Mouse (Mus musculus) neural tube, embryonic 12.5 days (tissue): ENCODE data around the gene Comt. TPM values are rescaled to one million over a fixed set of nuclear protein-coding genes. Genes with fewer than 3 reads are reported as not detected.

Source experiments
- ATAC-seq: fragments of 200-750 bp; cut with Nextera tagmentation; 2 replicates; pipeline ENCODE4 v1.8.0; 2017; ENCODE audit warnings: low read depth, mild to moderate bottlenecking, moderate TSS enrichment, moderate library complexity; ENCODE audit not compliant: low FRiP score
- H3K27ac ChIP-seq: fragments of 300-500 bp; sonication (generic); 2 replicates; pipeline ENCODE4 v1.5.1; 2016
- H3K27me3 ChIP-seq: fragments of 300-500 bp; sonication (generic); replicated peaks from 2 replicates; pipeline ENCODE4 v1.6.1; 2016; ENCODE audit warnings: mild to moderate bottlenecking
- H3K36me3 ChIP-seq: fragments of 300-500 bp; sonication (generic); 2 replicates; pipeline ENCODE4 v1.6.1; 2016; ENCODE audit warnings: mild to moderate bottlenecking
- H3K4me1 ChIP-seq: fragments of 300-500 bp; sonication (generic); 2 replicates; pipeline ENCODE4 v1.6.1; 2016
- H3K4me2 ChIP-seq: fragments of 300-500 bp; sonication (generic); replicated peaks from 2 replicates; pipeline ENCODE4 v1.6.1; 2016; ENCODE audit warnings: mild to moderate bottlenecking
- H3K4me3 ChIP-seq: fragments of 300-500 bp; sonication (generic); 2 replicates; pipeline ENCODE4 v1.5.1; 2016
- H3K9ac ChIP-seq: fragments of 300-500 bp; sonication (generic); 2 replicates; pipeline ENCODE4 v1.6.1; 2016; ENCODE audit warnings: mild to moderate bottlenecking
- H3K9me3 ChIP-seq: fragments of 300-500 bp; sonication (generic); 2 replicates; pipeline ENCODE4 v1.6.1; 2016; ENCODE audit warnings: mild to moderate bottlenecking
- WGBS: fragments of 180-500 bp; shearing (Covaris S2); methylation state at CpG from one replicate; pipeline ENCODE4 v1.1.7; 2016; 5-methylcytosine and 5-hydroxymethylcytosine counted together
- polyA plus RNA-seq: library from polyadenylated mRNA; unstranded; fragments of >200 nt; fragmentation: Nextera tagmentation; extraction: Ambion mirVana; gene quantifications from 2 replicates; pipeline ENCODE4 v1.2.1, GENCODE M21; 2016

Gene Comt
- polyA plus RNA-seq, 1 experiment from 2014 or later = 68.6 TPM

DNA sequence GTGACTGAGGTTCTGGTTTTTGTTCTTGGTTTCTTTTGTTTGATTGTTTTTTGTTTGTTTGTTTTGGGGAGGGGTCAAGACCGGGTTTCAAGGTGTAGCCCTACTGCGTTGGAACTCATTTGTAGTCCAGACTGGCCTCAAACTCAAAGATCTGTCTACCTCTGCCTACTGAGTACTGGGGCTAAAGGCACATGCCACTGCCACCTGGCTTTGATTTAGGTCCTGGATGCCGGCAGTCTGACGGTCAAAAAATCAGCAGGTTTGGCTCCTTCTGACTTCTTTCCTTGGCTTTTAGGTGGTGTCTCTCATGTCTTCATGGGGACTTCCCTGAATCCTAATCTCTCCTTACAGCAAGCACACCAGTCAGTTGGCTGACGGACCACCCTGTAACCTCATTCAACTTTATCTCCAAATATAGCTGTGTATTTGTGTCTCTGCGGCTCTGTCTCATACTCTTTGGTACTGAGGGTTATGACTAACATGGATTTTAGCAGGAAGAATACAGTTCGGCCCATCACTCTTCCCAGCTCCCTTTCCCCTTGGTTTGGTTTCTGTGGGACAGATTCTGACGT lies 4.1 kb upstream of the Comt start:
- Histone ChIP-seq H3K27me3 (no peaks in the 10 kb centered on the region), H3K4me2 (no peak overlapping the region), H3K36me3 (peaks cover 4% of the 10 kb centered on the region; the same call in 1 of the 2 replicates), H3K4me1 (peaks cover 9% of the 10 kb centered on the region), H3K9me3 (peaks cover 4% of the 10 kb centered on the region; the same call in 1 of the 2 replicates), H3K4me3 (no peak overlapping the region), H3K9ac (no peak overlapping the region), H3K27ac (no peak overlapping the region)
- WGBS = 88% methylated on average over 8 of the region's 8 CpGs
- ATAC-seq = no peak

DNA sequence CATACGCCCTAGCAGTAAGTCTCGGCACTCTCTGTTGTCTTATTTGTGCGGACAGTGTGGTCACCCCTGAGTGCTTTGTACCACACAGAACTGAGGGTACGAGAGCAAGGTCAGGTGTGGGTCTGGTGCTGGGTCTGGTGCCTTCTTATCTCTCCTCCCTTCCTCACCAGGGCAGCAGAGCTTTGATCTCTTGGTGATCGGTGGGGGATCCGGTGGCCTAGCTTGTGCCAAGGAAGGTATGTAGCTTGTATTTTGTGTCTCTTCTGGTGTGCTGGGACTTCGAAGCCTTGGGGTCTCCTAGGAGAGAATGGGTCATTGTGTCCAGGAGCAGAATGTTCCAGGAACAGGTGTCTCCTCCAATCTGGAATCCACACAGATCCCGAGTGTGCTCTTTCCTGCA lies 3.0 kb upstream of the Comt start:
- Histone ChIP-seq H3K27me3 (no peaks in the 10 kb centered on the region), H3K4me3 (no peak overlapping the region), H3K4me2 (no peak overlapping the region), H3K36me3 (no peaks in the 10 kb centered on the region), H3K9me3 (no peaks in the 10 kb centered on the region; the same call in 1 of the 2 replicates), H3K9ac (no peak overlapping the region), H3K27ac (no peak overlapping the region), H3K4me1 (peaks cover 17% of the 10 kb centered on the region)
- 89% methylated on average over 8 of the region's 8 CpGs for WGBS
- no peak for ATAC-seq

- no peak overlapping the region for H3K27ac ChIP-seq
- no peaks in the 10 kb centered on the region for H3K9me3 ChIP-seq
- H3K9ac ChIP-seq = no peak overlapping the region
- H3K27me3 ChIP-seq = no peaks in the 10 kb centered on the region
- no peak overlapping the region for H3K4me3 ChIP-seq
- peaks cover 22% of the 10 kb centered on the region for H3K4me1 ChIP-seq
- H3K36me3 ChIP-seq = no peaks in the 10 kb centered on the region
- 86% methylated on average over 7 of the region's 7 CpGs for WGBS
- no peak for ATAC-seq
- H3K4me2 ChIP-seq = no peak overlapping the region
Measured at GRCm38 (mm10) chr16:18428516-18429042, 1.9 kb upstream of the Comt start.

- ATAC-seq = no peak
- Histone ChIP-seq H3K27me3 (no peaks in the 10 kb centered on the region), H3K27ac (no peak overlapping the region), H3K36me3 (peaks cover 4% of the 10 kb centered on the region; the same call in 1 of the 2 replicates), H3K4me3 (no peak overlapping the region), H3K9ac (no peak overlapping the region), H3K4me2 (no peak overlapping the region), H3K4me1 (peaks cover 22% of the 10 kb centered on the region), H3K9me3 (no peaks in the 10 kb centered on the region)
- 86% methylated on average over 5 of the region's 5 CpGs for WGBS
Measured at GRCm38 (mm10) chr16:18428011-18428515, 1.4 kb upstream of the Comt start.

DNA sequence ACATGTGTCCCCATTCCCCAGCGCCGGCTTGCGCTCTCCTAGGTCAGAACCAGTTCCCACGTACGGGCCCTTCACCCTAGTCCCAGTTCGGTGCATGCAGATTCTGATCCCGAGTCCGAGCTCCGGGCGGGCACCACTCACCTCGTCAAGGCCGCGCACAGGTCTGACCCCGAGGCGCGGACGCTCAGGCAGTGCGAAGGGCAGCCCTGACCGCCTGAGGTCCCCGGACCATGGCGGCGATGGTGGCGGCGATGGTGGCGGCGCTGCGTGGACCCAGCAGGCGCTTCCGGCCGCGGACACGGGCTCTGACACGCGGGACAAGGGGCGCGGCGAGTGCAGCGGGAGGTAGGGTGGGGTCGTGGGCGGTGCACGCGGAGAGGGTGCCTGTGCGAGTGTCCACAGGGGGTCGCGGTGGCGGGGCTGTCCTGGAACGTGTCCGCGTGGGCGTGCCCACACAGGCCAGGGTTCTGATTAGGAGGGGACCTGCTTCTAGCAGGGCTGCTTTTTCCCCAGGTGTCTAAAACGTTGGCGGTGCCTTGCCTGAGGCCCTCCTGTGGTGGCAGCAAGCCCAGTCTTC lies 349 bp downstream of the Comt start, which contains the start of gene Txnrd2:
Txnrd2 (plus strand) TSS at position 170 of the 577 bp plus-strand sequence.
- Histone ChIP-seq H3K27ac (no peak within 1 kb of the TSS), H3K4me3 (peak within 1 kb of the TSS; percentile 77), H3K9me3 (no peaks in the 10 kb centered on the region), H3K36me3 (peaks cover 11% of the 10 kb centered on the region), H3K27me3 (no peaks in the 10 kb centered on the region), H3K4me1 (peaks cover 22% of the 10 kb centered on the region), H3K9ac (peak within 1 kb of the TSS; percentile 80), H3K4me2 (peak within 1 kb of the TSS; percentile 83)
- under 1% methylated on average over 52 of the region's 52 CpGs for WGBS
- ATAC-seq = peak; percentile 81

DNA sequence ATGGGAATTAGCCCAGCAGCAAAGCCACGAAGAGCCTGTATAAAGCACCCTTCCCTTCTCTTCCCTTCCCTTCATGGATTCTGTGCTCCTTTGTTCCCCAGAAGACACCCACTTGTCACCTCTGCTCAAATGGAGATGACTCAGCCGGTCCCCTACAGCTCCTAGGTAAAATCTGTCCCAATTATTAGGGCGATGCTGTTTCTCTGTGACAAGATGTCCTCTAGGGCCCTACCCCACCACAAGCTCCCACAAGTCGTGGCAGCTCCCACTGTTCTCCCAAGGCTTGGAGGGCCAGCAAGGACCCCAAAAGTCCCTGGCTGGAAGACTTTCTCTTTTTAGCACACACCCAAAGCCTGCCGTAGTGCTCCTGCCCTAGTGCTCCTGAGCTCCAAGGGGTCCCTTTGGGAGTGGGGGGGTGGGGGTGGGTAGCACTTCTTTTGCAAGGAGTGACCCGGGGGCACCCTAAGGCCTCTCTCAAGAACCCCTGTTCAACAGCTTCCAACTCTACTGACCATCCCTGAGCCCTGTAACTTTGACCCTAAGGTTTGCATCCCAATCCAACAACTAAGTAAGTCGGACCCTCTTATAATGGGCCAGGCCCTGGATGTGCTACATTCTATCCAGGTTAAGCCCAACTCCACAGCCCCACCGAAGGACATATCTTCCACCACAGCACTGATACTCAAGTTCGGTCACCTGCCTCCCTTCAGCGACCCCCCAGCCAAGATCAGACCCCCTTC lies 1.0 kb downstream of the Comt start:
- peak; percentile 46 for ATAC-seq
- Histone ChIP-seq H3K4me3 (peak overlapping the region; percentile 77), H3K4me2 (peak overlapping the region; percentile 83), H3K9me3 (no peaks in the 10 kb centered on the region), H3K27me3 (no peaks in the 10 kb centered on the region), H3K9ac (peak overlapping the region; percentile 80), H3K4me1 (peaks cover 22% of the 10 kb centered on the region), H3K36me3 (peaks cover 11% of the 10 kb centered on the region), H3K27ac (no peak overlapping the region)
- WGBS = 23% methylated on average over 10 of the region's 10 CpGs

- no peaks in the 10 kb centered on the region for H3K9me3 ChIP-seq
- H3K27me3 ChIP-seq = no peaks in the 10 kb centered on the region
- 0 out of 2 replicates have a peak overlapping the region, but pooled peaks have one; percentile 8 for H3K9ac ChIP-seq
- no peak overlapping the region for H3K4me3 ChIP-seq
- WGBS = 79% methylated on average over 11 of the region's 11 CpGs
- H3K36me3 ChIP-seq = peaks cover 11% of the 10 kb centered on the region
- no peak for ATAC-seq
- H3K4me2 ChIP-seq = peak overlapping the region; percentile 83
- peaks cover 22% of the 10 kb centered on the region for H3K4me1 ChIP-seq
- H3K27ac ChIP-seq = no peak overlapping the region
Measured at GRCm38 (mm10) chr16:18424364-18425045, 2.1 kb downstream of the Comt start.

- Histone ChIP-seq H3K27me3 (no peaks in the 10 kb centered on the region), H3K27ac (no peak overlapping the region), H3K4me2 (no peak overlapping the region), H3K9ac (no peak overlapping the region), H3K4me1 (peaks cover 22% of the 10 kb centered on the region), H3K4me3 (no peak overlapping the region), H3K36me3 (peaks cover 11% of the 10 kb centered on the region), H3K9me3 (no peaks in the 10 kb centered on the region)
- ATAC-seq = no peak
- WGBS = 89% methylated on average over 5 of the region's 5 CpGs
Measured at GRCm38 (mm10) chr16:18423915-18424265, 2.8 kb downstream of the Comt start.

DNA sequence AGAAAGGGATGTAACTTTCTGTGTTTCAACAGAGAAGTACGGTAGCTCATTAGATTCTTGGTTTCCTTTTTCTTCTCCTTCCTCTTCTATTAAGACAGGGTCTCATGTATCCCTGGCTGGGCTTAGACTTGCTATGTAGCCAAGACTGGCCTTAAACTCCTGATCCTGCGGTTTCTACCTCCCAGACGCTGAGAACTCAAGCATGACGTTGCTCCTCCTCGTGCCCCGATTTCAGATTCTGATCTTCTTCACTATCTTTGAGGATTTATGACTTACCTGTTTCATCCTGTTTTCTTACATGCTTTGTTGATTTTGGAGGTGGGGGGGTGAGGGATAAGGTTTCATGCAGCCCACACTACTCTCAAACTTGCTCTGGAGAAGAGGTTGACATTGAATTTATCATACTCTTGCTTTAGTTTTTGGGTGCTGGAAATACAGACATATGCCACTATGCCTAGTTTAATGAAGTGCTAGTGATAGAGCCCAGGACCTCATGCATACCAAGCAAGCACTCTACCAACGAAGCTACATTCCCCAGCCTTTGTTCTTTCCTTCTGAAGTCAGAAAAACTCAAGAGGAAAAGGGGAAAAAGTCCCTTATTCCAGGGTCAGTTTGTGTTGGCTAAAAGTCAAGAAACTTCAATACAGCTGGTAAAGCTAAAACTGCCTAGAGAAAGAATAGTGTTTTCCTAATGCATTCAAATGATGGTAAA lies 3.3 kb downstream of the Comt start:
- H3K36me3 ChIP-seq = peaks cover 12% of the 10 kb centered on the region
- H3K4me1 ChIP-seq = peaks cover 22% of the 10 kb centered on the region
- ATAC-seq = no peak
- H3K9ac ChIP-seq = no peak overlapping the region
- no peak overlapping the region for H3K4me3 ChIP-seq
- H3K4me2 ChIP-seq = no peak overlapping the region
- no peaks in the 10 kb centered on the region for H3K9me3 ChIP-seq
- WGBS = 90% methylated on average over 7 of the region's 7 CpGs
- H3K27ac ChIP-seq = no peak overlapping the region
- no peaks in the 10 kb centered on the region for H3K27me3 ChIP-seq

DNA sequence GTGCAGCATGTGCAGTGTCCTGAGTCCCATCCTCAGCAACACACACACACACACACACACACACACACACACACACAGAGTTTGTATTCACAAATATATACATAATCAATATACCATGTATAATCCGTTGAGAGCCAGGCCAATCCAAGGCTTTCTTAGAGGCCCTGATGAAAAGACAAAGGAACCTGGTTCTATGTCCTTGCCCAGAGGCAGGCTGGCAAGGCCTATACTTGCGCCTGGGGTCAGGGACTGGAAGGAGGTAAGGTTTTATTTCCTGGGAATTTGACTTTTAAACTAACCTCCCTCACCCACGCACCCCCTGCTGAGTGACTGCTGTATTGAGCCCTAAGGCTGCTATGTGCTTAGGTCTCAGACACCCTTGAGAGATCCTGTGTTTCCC lies 6.1 kb downstream of the Comt start:
- 76% methylated on average over 3 of the region's 3 CpGs for WGBS
- H3K36me3 ChIP-seq = peaks cover 17% of the 10 kb centered on the region
- no peaks in the 10 kb centered on the region for H3K9me3 ChIP-seq
- no peak overlapping the region for H3K4me2 ChIP-seq
- no peak overlapping the region for H3K4me3 ChIP-seq
- H3K9ac ChIP-seq = no peak overlapping the region
- peaks cover 22% of the 10 kb centered on the region for H3K4me1 ChIP-seq
- no peak for ATAC-seq
- no peak overlapping the region for H3K27ac ChIP-seq
- H3K27me3 ChIP-seq = no peaks in the 10 kb centered on the region

- Histone ChIP-seq H3K9me3 (no peaks in the 10 kb centered on the region), H3K27ac (no peak overlapping the region), H3K27me3 (no peaks in the 10 kb centered on the region), H3K4me3 (no peak overlapping the region), H3K36me3 (peaks cover 17% of the 10 kb centered on the region), H3K4me1 (peaks cover 15% of the 10 kb centered on the region; the same call in 1 of the 2 replicates), H3K4me2 (no peak overlapping the region), H3K9ac (no peak overlapping the region)
- no peak for ATAC-seq
- WGBS = 86% methylated on average over 1 of the region's 1 CpGs
Measured at GRCm38 (mm10) chr16:18419603-18420026, 7.0 kb downstream of the Comt start.
